Mouse (Mus musculus) megakaryocyte, embryonic 14.5 days (primary cell): ENCODE measurements around the gene Ppp1r37. TPM values are rescaled to one million over a fixed set of nuclear protein-coding genes. Genes with fewer than 3 reads are reported as not detected.

ENCODE experiments used
- H3K27me3 ChIP-seq: replicated peaks from 2 replicates; pipeline ENCODE3; 2012; ENCODE audit warnings: inconsistent platforms
- H3K36me3 ChIP-seq: replicated peaks from 2 replicates; pipeline ENCODE3; 2012; ENCODE audit warnings: low read length, inconsistent platforms, mixed read lengths
- H3K4me1 ChIP-seq: 2 replicates; pipeline ENCODE4 v1.6.1; 2012; ENCODE audit warnings: inconsistent platforms
- H3K4me3 ChIP-seq: replicated peaks from 2 replicates; pipeline ENCODE3; 2012; ENCODE audit warnings: moderate library complexity, mild to moderate bottlenecking, inconsistent platforms
- H3K9me3 ChIP-seq: 2 replicates; pipeline ENCODE4 v1.6.1; 2012; ENCODE audit warnings: inconsistent platforms
- FLI1 ChIP-seq: IDR thresholded peaks from 2 replicates; pipeline ENCODE4 v1.6.1; 2012; ENCODE audit warnings: low read length, inconsistent platforms, mixed read lengths
- GATA1 ChIP-seq: IDR thresholded peaks from 3 replicates; pipeline ENCODE4 v1.6.1; 2012; ENCODE audit warnings: mixed read lengths, low read length, inconsistent platforms, borderline replicate concordance
- polyA plus RNA-seq: library from polyadenylated mRNA; stranded (reverse); fragments of >175 nt; gene quantifications from 2 replicates; pipeline ENCODE4 v1.2.3, GENCODE M21; 2012; ENCODE audit warnings: low replicate concordance; ENCODE audit not compliant: insufficient read depth

Gene Ppp1r37
- polyA plus RNA-seq, 1 experiment = 88.1 TPM

DNA sequence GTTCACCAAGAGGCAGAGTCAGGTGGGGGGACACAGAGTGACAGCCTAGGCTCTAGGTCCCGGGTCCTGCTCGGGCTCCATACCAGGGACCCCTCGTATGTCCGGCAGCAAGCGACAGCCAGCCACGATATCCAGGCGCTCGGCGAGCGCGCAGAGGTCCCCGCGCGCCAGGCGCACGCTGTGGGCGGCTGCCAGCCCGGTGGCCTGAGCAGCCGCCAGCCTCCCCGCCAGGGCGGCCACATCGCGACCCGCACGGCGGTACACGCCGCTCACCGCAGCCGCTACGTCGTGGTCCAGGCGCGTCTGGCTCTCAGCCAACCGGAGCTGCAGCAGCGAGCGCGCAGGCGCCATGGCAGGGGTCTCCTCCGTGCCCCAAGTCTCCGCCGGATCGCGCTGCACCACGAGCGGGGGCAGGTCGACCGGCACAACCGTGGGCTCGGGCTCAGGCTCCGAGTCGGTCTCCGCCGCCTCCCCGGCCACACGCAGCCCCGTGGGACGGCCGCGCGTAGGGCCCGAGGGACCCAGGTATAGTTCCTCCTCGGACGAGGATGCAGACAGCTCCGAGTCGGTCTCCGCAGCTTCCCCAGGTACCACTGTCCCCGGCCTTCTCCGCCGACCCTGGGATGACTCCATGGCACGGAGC is 55.8 kb downstream of the Ppp1r37 start:
- TF ChIP-seq GATA1 = no peak
- no peak for TF ChIP-seq FLI1
- H3K9me3 ChIP-seq = no peaks in the 10 kb centered on the region
- H3K4me3 ChIP-seq = peak overlapping the region; percentile 98
- H3K36me3 ChIP-seq = peaks cover 39% of the 10 kb centered on the region
- peaks cover 53% of the 10 kb centered on the region for H3K4me1 ChIP-seq
- no peaks in the 10 kb centered on the region for H3K27me3 ChIP-seq

- no peaks in the 10 kb centered on the region for H3K9me3 ChIP-seq
- peaks cover 32% of the 10 kb centered on the region for H3K36me3 ChIP-seq
- no peak overlapping the region for H3K4me3 ChIP-seq
- no peaks in the 10 kb centered on the region for H3K27me3 ChIP-seq
- TF ChIP-seq FLI1 (no peak), GATA1 (no peak)
- peaks cover 56% of the 10 kb centered on the region for H3K4me1 ChIP-seq
Measured at GRCm38 (mm10) chr7:19506326-19506725, 56.5 kb downstream of the Ppp1r37 start.

DNA sequence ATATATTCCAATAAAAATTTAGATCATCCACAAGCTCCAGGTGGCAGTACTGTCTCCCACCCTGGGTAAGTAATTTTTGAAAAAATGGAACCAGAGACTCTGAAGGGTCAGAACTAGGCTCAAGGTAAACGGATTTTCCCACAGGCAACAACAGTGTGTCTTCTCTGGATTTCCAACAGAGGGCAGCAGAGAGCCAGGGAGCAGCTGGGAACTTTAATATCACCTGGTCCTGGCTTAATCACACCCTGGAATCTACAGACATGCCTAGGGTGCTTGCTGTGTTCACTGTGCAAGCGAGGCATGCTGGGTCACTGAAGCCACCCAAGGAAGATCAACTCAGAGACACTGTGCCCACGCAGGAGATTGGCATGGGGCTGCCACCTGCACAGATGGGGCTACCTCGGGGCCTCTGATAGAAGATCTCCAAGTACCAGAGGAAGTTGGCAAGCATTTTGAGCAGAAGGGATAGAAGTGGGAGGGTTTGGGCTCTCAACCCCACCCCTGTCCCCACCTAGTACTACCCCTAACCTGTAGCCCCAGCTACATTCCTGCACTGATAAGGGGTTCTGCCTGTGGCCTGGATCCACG is 59.3 kb downstream of the Ppp1r37 start:
- peak overlapping the region; percentile 26 for H3K4me3 ChIP-seq
- peaks cover 60% of the 10 kb centered on the region for H3K4me1 ChIP-seq
- TF ChIP-seq GATA1 (no peak), FLI1 (no peak)
- H3K9me3 ChIP-seq = no peaks in the 10 kb centered on the region
- no peaks in the 10 kb centered on the region for H3K27me3 ChIP-seq
- peaks cover 22% of the 10 kb centered on the region for H3K36me3 ChIP-seq

GRCm38 (mm10) chr7:19501658-19502057 is 61.2 kb downstream of the Ppp1r37 start:
- no peak overlapping the region for H3K4me3 ChIP-seq
- no peaks in the 10 kb centered on the region for H3K27me3 ChIP-seq

GRCm38 (mm10) chr7:19500420-19501363 is 62.2 kb downstream of the Ppp1r37 start:
- H3K4me1 ChIP-seq = peaks cover 59% of the 10 kb centered on the region
- H3K36me3 ChIP-seq = peaks cover 32% of the 10 kb centered on the region
- TF ChIP-seq GATA1 (no peak), FLI1 (no peak)
- no peaks in the 10 kb centered on the region for H3K9me3 ChIP-seq
- H3K4me3 ChIP-seq = no peak overlapping the region
- no peaks in the 10 kb centered on the region for H3K27me3 ChIP-seq

More at GRCm38 (mm10) chr7:19501658-19502057, 61.2 kb downstream of the Ppp1r37 start:
- no peaks in the 10 kb centered on the region for H3K9me3 ChIP-seq
- peaks cover 57% of the 10 kb centered on the region for H3K4me1 ChIP-seq
- no peak for TF ChIP-seq GATA1
- no peak for TF ChIP-seq FLI1
- peaks cover 28% of the 10 kb centered on the region for H3K36me3 ChIP-seq

DNA sequence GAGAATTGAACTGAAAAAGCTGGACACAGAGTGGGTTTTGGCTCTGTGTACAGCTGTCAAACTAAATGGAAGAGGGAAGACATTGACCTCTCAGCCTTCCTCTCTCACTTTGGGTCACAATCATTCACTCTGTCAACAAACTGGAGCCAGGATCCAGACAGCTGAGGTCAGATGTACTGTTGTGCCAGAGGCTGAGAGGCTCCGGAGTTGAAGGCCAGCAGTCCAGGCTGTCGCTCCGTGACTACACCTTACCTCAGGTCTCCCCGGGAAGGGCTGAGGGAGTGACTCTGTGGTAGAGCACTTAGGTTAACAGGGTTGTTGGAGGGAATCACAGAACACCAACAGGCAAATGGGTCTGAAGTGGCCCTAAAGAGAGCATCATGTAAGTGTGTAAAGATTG is 64.5 kb downstream of the Ppp1r37 start:
- no peak for TF ChIP-seq FLI1
- TF ChIP-seq GATA1 = no peak
- Histone ChIP-seq H3K27me3 (no peaks in the 10 kb centered on the region), H3K36me3 (peaks cover 42% of the 10 kb centered on the region), H3K9me3 (no peaks in the 10 kb centered on the region), H3K4me3 (no peak overlapping the region), H3K4me1 (peaks cover 56% of the 10 kb centered on the region)

DNA sequence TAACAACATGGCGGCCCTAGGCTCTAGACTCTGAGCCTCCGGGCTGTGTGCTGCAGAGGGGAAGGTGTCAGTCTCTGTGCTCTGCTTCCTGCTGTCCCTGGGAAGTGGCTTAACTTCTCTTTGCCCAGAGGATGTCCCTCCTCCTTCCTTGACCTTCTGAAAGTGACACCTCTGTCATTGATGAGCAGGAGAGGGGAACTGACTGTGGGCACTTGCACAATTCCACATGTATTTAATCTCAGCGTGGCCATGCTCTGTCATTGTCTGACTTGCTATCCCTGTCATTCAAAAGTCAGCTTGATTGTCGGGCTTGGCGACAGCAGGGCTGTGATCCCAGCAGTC is 66.7 kb downstream of the Ppp1r37 start:
- Histone ChIP-seq H3K27me3 (no peaks in the 10 kb centered on the region), H3K4me3 (no peak overlapping the region), H3K4me1 (peaks cover 64% of the 10 kb centered on the region), H3K36me3 (peaks cover 61% of the 10 kb centered on the region), H3K9me3 (no peaks in the 10 kb centered on the region)
- TF ChIP-seq FLI1 (no peak), GATA1 (no peak)

GRCm38 (mm10) chr7:19495521-19496213 is 67.2 kb downstream of the Ppp1r37 start:
- Histone ChIP-seq H3K9me3 (no peaks in the 10 kb centered on the region), H3K27me3 (no peaks in the 10 kb centered on the region), H3K4me3 (no peak overlapping the region), H3K4me1 (peaks cover 67% of the 10 kb centered on the region), H3K36me3 (peaks cover 66% of the 10 kb centered on the region)
- TF ChIP-seq FLI1 (no peak), GATA1 (no peak)

DNA sequence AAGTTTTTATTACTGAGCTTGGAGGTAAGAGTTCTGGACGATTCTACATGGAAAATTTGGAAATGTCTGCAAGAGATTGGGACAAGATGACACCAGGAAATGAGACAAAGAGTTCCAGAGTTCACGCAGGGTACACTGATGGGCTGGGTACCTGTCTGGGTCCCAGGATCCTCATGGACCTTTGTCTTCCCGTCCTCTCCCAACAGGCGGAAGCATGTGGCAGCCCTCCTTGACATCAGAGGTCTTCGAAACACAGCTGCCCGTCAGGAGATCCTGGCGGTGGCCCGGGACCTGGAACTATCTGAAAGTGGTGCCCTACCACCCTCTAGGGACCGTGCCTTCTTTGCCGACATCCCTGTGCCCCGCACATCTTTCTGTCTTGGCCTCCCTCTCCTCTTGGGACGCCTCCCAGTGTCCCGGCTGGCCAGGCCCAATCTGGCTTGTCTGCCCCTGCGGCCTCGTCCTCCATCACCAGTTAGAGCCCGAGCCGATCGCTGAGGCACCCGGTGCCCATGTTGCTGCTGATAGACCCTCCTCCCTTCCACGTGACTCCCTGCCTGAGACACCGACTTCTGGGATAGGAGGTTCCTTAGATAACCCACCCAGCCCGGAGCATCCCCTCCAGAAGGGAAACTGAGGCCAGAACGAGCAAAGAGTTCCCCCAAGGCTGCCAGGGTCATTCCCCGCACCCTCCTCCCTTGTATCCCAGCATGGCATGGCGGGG is 68.0 kb downstream of the Ppp1r37 start:
- no peaks in the 10 kb centered on the region for H3K27me3 ChIP-seq
- no peaks in the 10 kb centered on the region for H3K9me3 ChIP-seq
- H3K4me3 ChIP-seq = no peak overlapping the region
- peaks cover 60% of the 10 kb centered on the region for H3K4me1 ChIP-seq
- H3K36me3 ChIP-seq = peaks cover 72% of the 10 kb centered on the region
- TF ChIP-seq FLI1 = no peak
- TF ChIP-seq GATA1 = no peak
